Mouse (Mus musculus): ENCODE measurements around the gene Tent4b.

- TF ChIP-seq CTCF (IDR thresholded peaks at IDR 0.05; ENCODE audit: control insufficient read depth, insufficient read depth, insufficient read length), result no peak
- no peak for TF ChIP-seq USF1 (IDR thresholded peaks at IDR 0.05; ENCODE audit: low read depth)
- TF ChIP-seq MYOG (IDR thresholded peaks at IDR 0.05; ENCODE audit: control insufficient read depth, extremely low read depth, insufficient read length), result no peak
- TF ChIP-seq MAX (IDR thresholded peaks at IDR 0.05), result no peak
- no peak for TF ChIP-seq MYOD1 (IDR thresholded peaks at IDR 0.05; ENCODE audit: control insufficient read depth, insufficient read length, low read depth)
- TF ChIP-seq CEBPB (IDR thresholded peaks at IDR 0.05; ENCODE audit: low read depth), result no peak
- TF ChIP-seq FOSL1 (IDR thresholded peaks at IDR 0.05; ENCODE audit: insufficient read depth, low read length, poor library complexity, severe bottlenecking), result no peak
These were observed 90.9 kb downstream of the Tent4b start for GRCm38 (mm10) chr8:88289901-88290300.

Measured in C2C12 (cell line).